Mouse (Mus musculus) CH12.LX (cell line): ENCODE measurements around the gene Vwa3a. TPM values are rescaled to one million over a fixed set of nuclear protein-coding genes. Genes with fewer than 3 reads are reported as not detected.

Source experiments
- DNase-seq: peaks from one replicate; pipeline ENCODE4 v3.0.0-alpha.2; 2013; ENCODE audit errors: extremely low read depth
- H3K27ac ChIP-seq: 2 replicates; pipeline ENCODE4 v1.5.1; 2012; ENCODE audit warnings: low read depth, mild to moderate bottlenecking, control low read depth, moderate library complexity; ENCODE audit not compliant: insufficient read depth
- H3K27me3 ChIP-seq: replicated peaks from 2 replicates; pipeline ENCODE3; 2012; ENCODE audit warnings: inconsistent platforms
- H3K36me3 ChIP-seq, 2 experiments: replicated peaks in 1 of 2; 2 replicates each; pipeline versions ENCODE3 to v1.6.1; 2012; ENCODE audit warnings: inconsistent platforms in 1 of 2, low read length in 1 of 2, mild to moderate bottlenecking in 1 of 2, mixed read lengths in 1 of 2, moderate library complexity in 1 of 2; ENCODE audit not compliant: control insufficient read depth in 1 of 2, insufficient read depth in 1 of 2
- H3K4me1 ChIP-seq, 2 experiments: 2 replicates each; pipeline ENCODE4 v1.6.1; 2012; ENCODE audit warnings: inconsistent platforms in 1 of 2, moderate library complexity in 1 of 2; ENCODE audit not compliant: insufficient read depth in 2 of 2, control insufficient read depth in 1 of 2
- H3K4me2 ChIP-seq: 2 replicates; pipeline ENCODE4 v1.6.1; 2012; ENCODE audit warnings: low read depth, mild to moderate bottlenecking, control low read depth; ENCODE audit not compliant: poor library complexity, insufficient read depth, severe bottlenecking
- H3K4me3 ChIP-seq, 3 experiments: fragments of 150-350 bp in 1 of 3; sonication (generic) in 1 of 3; replicated peaks in 1 of 3; 2 replicates each; pipeline versions ENCODE3 to v1.5.1; 2011 to 2012; ENCODE audit warnings: low read depth in 2 of 3, low read length in 2 of 3, mild to moderate bottlenecking in 2 of 3, moderate library complexity in 2 of 3, control low read depth in 1 of 3, improper control_type of control experiment in 1 of 3, inconsistent platforms in 1 of 3, mixed read lengths in 1 of 3; ENCODE audit not compliant: poor library complexity in 1 of 3
- H3K79me2 ChIP-seq: replicated peaks from 2 replicates; pipeline ENCODE4 v1.6.1; 2012; ENCODE audit warnings: mild to moderate bottlenecking, moderate library complexity; ENCODE audit not compliant: control insufficient read depth, poor library complexity, insufficient read depth, severe bottlenecking; ENCODE audit errors: extremely low read depth
- H3K9ac ChIP-seq: 2 replicates; pipeline ENCODE4 v1.6.1; 2012; ENCODE audit warnings: low read depth, mild to moderate bottlenecking, control low read depth, moderate library complexity; ENCODE audit not compliant: insufficient read depth
- H3K9me3 ChIP-seq: replicated peaks from 2 replicates; pipeline ENCODE3; 2012; ENCODE audit warnings: low read length, inconsistent platforms, mixed read lengths
- CHD2 ChIP-seq: IDR thresholded peaks from 2 replicates; pipeline ENCODE4 v1.6.1; 2011; ENCODE audit warnings: low read length, improper control_type of control experiment
- E2F4 ChIP-seq: IDR thresholded peaks from 2 replicates; pipeline ENCODE4 v1.6.1; 2011; ENCODE audit warnings: low read depth, low read length, improper control_type of control experiment; ENCODE audit not compliant: insufficient replicate concordance
- ELF1 ChIP-seq: IDR thresholded peaks from 2 replicates; pipeline ENCODE4 v1.6.1; 2014; ENCODE audit warnings: low read depth, mild to moderate bottlenecking, inconsistent platforms, low read length, improper control_type of control experiment
- EP300 ChIP-seq: IDR thresholded peaks from 2 replicates; pipeline ENCODE4 v1.6.1; 2011; ENCODE audit warnings: low read length, improper control_type of control experiment
- GABPA ChIP-seq: IDR thresholded peaks from 2 replicates; pipeline ENCODE4 v1.6.1; 2012; ENCODE audit warnings: low read depth, low read length, improper control_type of control experiment, inconsistent platforms; ENCODE audit not compliant: insufficient replicate concordance
- HCFC1 ChIP-seq: IDR thresholded peaks from 2 replicates; pipeline ENCODE4 v1.6.1; 2012; ENCODE audit warnings: low read depth, mild to moderate bottlenecking, inconsistent platforms, low read length, improper control_type of control experiment
- IRF4 ChIP-seq: IDR thresholded peaks from 2 replicates; pipeline ENCODE4 v1.6.1; 2014; ENCODE audit warnings: low read depth, mild to moderate bottlenecking, inconsistent platforms, low read length, improper control_type of control experiment
- JUN ChIP-seq: IDR thresholded peaks from 2 replicates; pipeline ENCODE4 v1.6.1; 2011; ENCODE audit warnings: low read depth, mild to moderate bottlenecking, low read length, improper control_type of control experiment, moderate library complexity; ENCODE audit not compliant: insufficient read depth
- JUND ChIP-seq: conservative IDR thresholded peaks from 2 replicates; pipeline ENCODE4 v1.6.1; 2011; ENCODE audit warnings: low read depth, low read length, improper control_type of control experiment
- MAX ChIP-seq: IDR thresholded peaks from 2 replicates; pipeline ENCODE4 v1.6.1; 2011; ENCODE audit warnings: low read length, improper control_type of control experiment
- MAZ ChIP-seq: IDR thresholded peaks from 2 replicates; pipeline ENCODE4 v1.6.1; 2012; ENCODE audit warnings: low read depth, mild to moderate bottlenecking, inconsistent platforms, low read length, improper control_type of control experiment, moderate library complexity
- NELFE ChIP-seq: IDR thresholded peaks from 2 replicates; pipeline ENCODE4 v1.6.1; 2011; ENCODE audit warnings: low read depth, low read length, improper control_type of control experiment
- NRF1 ChIP-seq: IDR thresholded peaks from 2 replicates; pipeline ENCODE4 v1.6.1; 2014; ENCODE audit warnings: low read depth, mild to moderate bottlenecking, inconsistent platforms, low read length, improper control_type of control experiment, moderate library complexity
- PAX5 ChIP-seq: IDR thresholded peaks from 2 replicates; pipeline ENCODE4 v1.6.1; 2012; ENCODE audit warnings: low read length, inconsistent platforms, mixed read lengths
- SIN3A ChIP-seq: IDR thresholded peaks from 2 replicates; pipeline ENCODE4 v1.6.1; 2012; ENCODE audit warnings: low read length, improper control_type of control experiment, inconsistent platforms
- TCF12 ChIP-seq: IDR thresholded peaks from 2 replicates; pipeline ENCODE4 v1.6.1; 2014; ENCODE audit warnings: low read depth, mild to moderate bottlenecking, inconsistent platforms, low read length, improper control_type of control experiment
- UBTF ChIP-seq: IDR thresholded peaks from 2 replicates; pipeline ENCODE4 v1.6.1; 2012; ENCODE audit warnings: low read depth, mild to moderate bottlenecking, inconsistent platforms, low read length, improper control_type of control experiment, moderate library complexity
- USF1 ChIP-seq: IDR thresholded peaks from 2 replicates; pipeline ENCODE4 v1.6.1; 2014; ENCODE audit warnings: low read depth, mild to moderate bottlenecking, inconsistent platforms, low read length, improper control_type of control experiment
- USF2 ChIP-seq: conservative IDR thresholded peaks from 2 replicates; pipeline ENCODE4 v1.6.1; 2011; ENCODE audit warnings: low read depth, low read length, improper control_type of control experiment
- ZKSCAN1 ChIP-seq: IDR thresholded peaks from 2 replicates; pipeline ENCODE4 v1.6.1; 2012; ENCODE audit warnings: low read depth, inconsistent platforms, low read length, improper control_type of control experiment, borderline replicate concordance
- ZMIZ1 ChIP-seq: IDR thresholded peaks from 2 replicates; pipeline ENCODE4 v1.6.1; 2012; ENCODE audit warnings: low read depth, mild to moderate bottlenecking, inconsistent platforms, low read length, improper control_type of control experiment
- dilution Hi-C: fragments of 300-500 bp; cut with MboI; formaldehyde crosslinking; loops from 2 replicates; pipeline ENCODE4 v1.14.3; 2020; ENCODE audit warnings: low sequenced_read_pairs; ENCODE audit not compliant: extremely low pct_unique_long_range_greater_than_20kb, extremely low pct_ligation_motif_present
- in situ Hi-C: fragments of 300-500 bp; cut with MboI; formaldehyde crosslinking; loops from 3 replicates; pipeline ENCODE4 v1.14.3; 2019; ENCODE audit warnings: low sequenced_read_pairs, low pct_ligation_motif_present, low pct_unique_long_range_greater_than_20kb, mixed read lengths
- polyA plus RNA-seq: library from polyadenylated mRNA; unstranded; fragments of >175 nt; gene quantifications from 2 replicates; pipeline ENCODE4 v1.2.1, GENCODE M21; 2012; ENCODE audit warnings: low read depth; ENCODE audit not compliant: insufficient read length
- total RNA-seq, 2 experiments: library from RNA; depleted of rRNA; stranded (reverse); fragments of 300-350 nt in 1 of 2; fragments of >200 nt in 1 of 2; gene quantifications; 2 replicates each; pipeline ENCODE4 v1.2.3; 2012 to 2014

The Vwa3a gene
- total and polyA plus RNA-seq, 3 experiments: not detected

DNA sequence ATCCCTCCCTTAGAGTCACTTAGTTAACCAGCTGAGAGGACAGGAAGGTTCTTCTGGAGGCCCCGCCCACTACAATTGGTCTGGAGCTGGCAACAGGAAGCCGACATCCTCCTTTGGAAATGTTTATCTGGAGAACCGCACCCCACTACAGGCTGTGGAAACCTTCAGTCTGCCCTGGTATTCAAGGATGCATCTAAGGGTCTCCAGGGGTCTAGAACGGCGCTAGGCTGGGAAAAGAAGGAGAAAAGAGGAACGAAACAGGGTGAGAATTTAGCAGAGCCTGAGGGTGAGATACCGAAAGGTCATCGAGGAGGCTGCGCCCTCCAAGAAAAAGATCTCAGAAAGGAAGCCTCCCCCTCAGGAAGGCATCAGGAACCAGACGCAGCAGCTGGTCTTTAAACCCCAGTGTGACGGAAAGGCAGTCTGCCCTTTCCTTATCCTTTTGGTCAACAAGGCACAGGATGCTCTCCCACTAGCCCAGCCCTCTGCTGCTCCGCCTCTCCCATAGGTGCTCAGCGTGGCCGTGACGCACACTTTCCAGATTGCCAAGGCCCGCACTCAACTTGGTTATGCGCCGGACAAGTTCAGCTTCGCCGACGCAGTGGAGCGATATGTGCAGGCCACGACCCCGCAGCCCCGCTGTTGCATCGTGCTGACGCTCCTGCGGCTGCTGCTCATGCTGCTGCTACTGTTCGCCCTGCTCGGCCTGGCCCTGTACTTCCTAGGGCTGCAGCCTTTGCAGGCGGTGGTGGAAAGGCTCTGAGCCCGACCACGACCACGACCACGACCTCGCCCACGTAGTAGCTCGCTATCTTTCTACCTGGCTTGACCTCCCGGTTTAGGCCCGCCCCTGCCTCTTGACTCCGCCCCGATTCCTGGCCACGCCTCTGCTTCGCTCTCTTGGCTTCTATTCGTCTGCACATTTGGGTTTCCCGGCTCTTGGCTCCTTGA, 91.6 kb downstream of the Vwa3a start:
- dilution Hi-C loops: no loop called here
- Histone ChIP-seq H3K4me2 (peak overlapping the region; percentile 62), H3K27me3 (peaks cover 59% of the 10 kb centered on the region), H3K27ac (no peak overlapping the region), H3K79me2 (no peaks in the 10 kb centered on the region), H3K9ac (no peak overlapping the region), H3K4me3 (peak overlapping the region; percentile 60 to 72 (median 68)), H3K4me1 (peaks cover 0 to 30% of the 10 kb centered on the region in 2 experiments; a peak in 3 of 4 replicates), H3K36me3 (no peaks in the 10 kb centered on the region), H3K9me3 (no peaks in the 10 kb centered on the region)
- in situ Hi-C loops: loop anchor here (10.0 kb wide), 1 partner anchor 204 kb away; the partner anchor contains the start of gene Mettl9
- 0 out of 2 replicates have a peak, but pooled peaks have one; percentile 11 for TF ChIP-seq NRF1
- TF ChIP-seq MAZ: no peak
- DNase-seq: no peak

GRCm38 (mm10) chr7:120834426-120834825, 95.3 kb downstream of the Vwa3a start:
- Histone ChIP-seq H3K4me2 (peak overlapping the region; percentile 89), H3K36me3 (no peaks in the 10 kb centered on the region)
- TF ChIP-seq EP300 (no peak), JUND (peak; percentile 58; the same call in 1 of the 2 replicates), IRF4 (0 out of 2 replicates have a peak, but pooled peaks have one; percentile 5), MAZ (peak; percentile 94)
- TF ChIP-seq, all 38 proteins: peak for 3
- dilution Hi-C loops (no loop called here), in situ Hi-C loops (loop anchor here (10.0 kb wide), 1 partner anchor 200 kb away; the partner anchor contains the start of gene Mettl9)
- H3K9me3 ChIP-seq: no peaks in the 10 kb centered on the region
- H3K79me2 ChIP-seq: no peaks in the 10 kb centered on the region
- H3K27me3 ChIP-seq: peaks cover 42% of the 10 kb centered on the region
- H3K9ac ChIP-seq: peak overlapping the region; percentile 7; the same call in 1 of the 2 replicates
- H3K4me3 ChIP-seq: peak overlapping the region; percentile 62 to 73 (median 67)
- peaks cover 0 to 20% of the 10 kb centered on the region in 2 experiments; a peak in 3 of 4 replicates for H3K4me1 ChIP-seq
- no peak overlapping the region for H3K27ac ChIP-seq
- DNase-seq: peak; percentile 51

- peaks cover 0 to 19% of the 10 kb centered on the region in 2 experiments; a peak in 3 of 4 replicates for H3K4me1 ChIP-seq
- H3K9me3 ChIP-seq: no peaks in the 10 kb centered on the region
- H3K36me3 ChIP-seq: no peaks in the 10 kb centered on the region
- in situ Hi-C loops: loop anchor here (5.0 to 10.0 kb wide), 2 partner anchors 77 to 200 kb away; partner anchors contain the start of gene Mettl9
- H3K79me2 ChIP-seq: no peaks in the 10 kb centered on the region
- peak overlapping the region; percentile 62 to 73 (median 67) for H3K4me3 ChIP-seq
- peaks cover 37% of the 10 kb centered on the region for H3K27me3 ChIP-seq
- no peak overlapping the region for H3K27ac ChIP-seq
- H3K9ac ChIP-seq: peak overlapping the region; percentile 75
- dilution Hi-C loops: no loop called here
- H3K4me2 ChIP-seq: peak overlapping the region; percentile 89
- peak; percentile 92 for DNase-seq
- TF ChIP-seq UBTF (no peak), ZKSCAN1 (no peak), SIN3A (peak; percentile 82), NRF1 (no peak), USF2 (peak; percentile 88), E2F4 (no peak), JUN (no peak), HCFC1 (peak; percentile 45; the same call in 1 of the 2 replicates), MAZ (no peak; the same call in 1 of the 2 replicates), GABPA (no peak), ZMIZ1 (peak; percentile 79; the same call in 1 of the 2 replicates), MAX (peak; percentile 79), CHD2 (no peak), TCF12 (peak; percentile 68), EP300 (no peak), PAX5 (no peak), ELF1 (no peak), USF1 (peak; percentile 87), NELFE (peak; percentile 77)
These were observed 95.8 kb downstream of the Vwa3a start for GRCm38 (mm10) chr7:120834863-120835372.
